Mouse (Mus musculus): Measurements from ENCODE around the gene Tra2a. TPM values are rescaled to one million over a fixed set of nuclear protein-coding genes. Genes with fewer than 3 reads are reported as not detected.
"Not testable (repeated sequence)": the region's sequence is repeated elsewhere in the genome, so short reads cannot be mapped to it uniquely, and the experiment has no call there.

Gene Tra2a
- polyA plus RNA-seq, 1 experiment from 2014 or later, result 30.2 TPM

DNA sequence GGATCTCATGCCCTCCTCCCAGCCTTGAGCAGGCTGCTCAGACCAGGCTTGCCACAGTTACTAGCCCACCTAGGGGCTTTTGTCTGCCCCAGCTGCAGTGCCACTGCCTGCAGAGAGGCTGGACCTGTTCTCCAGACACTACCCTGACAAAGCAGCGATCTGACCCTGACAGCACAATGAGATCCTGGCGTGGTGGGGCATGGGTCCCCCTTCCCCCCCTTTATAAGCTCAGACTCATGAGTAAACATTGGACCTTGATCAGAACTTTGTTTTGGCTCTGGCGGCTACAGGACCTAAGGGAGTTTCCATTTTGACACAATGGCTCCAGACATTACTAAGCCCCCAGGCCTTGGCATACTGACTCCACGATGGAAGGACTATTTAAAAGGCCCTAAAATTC lies 10.1 kb upstream of the Tra2a start:
- WGBS, result 43% methylated on average over 4 of the region's 4 CpGs
- no peak overlapping the region for H3K27ac ChIP-seq (ENCODE audit: low read depth, low read length)
- no peaks in the 10 kb centered on the region for H3K9me3 ChIP-seq (ENCODE audit: control insufficient read depth)
- H3K4me1 ChIP-seq (replicated peaks; ENCODE audit: control insufficient read depth, insufficient read depth, low read length), result no peaks in the 10 kb centered on the region
- H3K4me3 ChIP-seq (ENCODE audit: low read depth, low read length), result no peak overlapping the region
- no peaks in the 10 kb centered on the region for H3K36me3 ChIP-seq (ENCODE audit: control insufficient read depth, insufficient read depth)
- no peak overlapping the region for H3K9ac ChIP-seq (ENCODE audit: low read depth, low read length)
- no peak for ATAC-seq
- no peaks in the 10 kb centered on the region for H3K27me3 ChIP-seq (replicated peaks; ENCODE audit: control insufficient read depth, insufficient read depth, low read length)
- no peak overlapping the region for H3K4me2 ChIP-seq (replicated peaks; ENCODE audit: low read depth)
- TF ChIP-seq CTCF (IDR thresholded peaks at IDR 0.05; ENCODE audit: low read depth), result no peak

DNA sequence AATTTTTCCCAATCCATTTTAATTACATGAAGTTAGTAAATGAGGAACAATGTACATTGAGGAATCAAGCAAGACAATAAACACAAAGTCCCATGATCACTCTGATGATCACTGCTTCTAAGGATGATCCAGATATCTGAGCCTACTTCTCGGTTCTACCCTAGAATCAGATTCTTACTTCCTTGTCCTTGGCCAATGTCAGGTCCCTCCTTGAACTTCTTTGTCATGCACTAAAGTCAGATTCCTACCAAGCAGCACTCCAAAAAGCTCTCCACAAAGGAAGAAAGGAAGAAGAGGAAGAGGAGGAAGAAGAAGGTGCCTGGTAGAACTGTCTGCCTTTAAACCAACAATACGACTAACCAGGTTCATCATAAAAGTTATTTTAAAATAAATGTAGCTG lies 9.0 kb upstream of the Tra2a start:
- TF ChIP-seq CTCF (IDR thresholded peaks at IDR 0.05; ENCODE audit: low read depth), result no peak
- no peak overlapping the region for H3K4me2 ChIP-seq (replicated peaks; ENCODE audit: low read depth)
- no peaks in the 10 kb centered on the region for H3K9me3 ChIP-seq (ENCODE audit: control insufficient read depth)
- ATAC-seq, result no peak
- no peak overlapping the region for H3K27ac ChIP-seq (ENCODE audit: low read depth, low read length)
- no peak overlapping the region for H3K4me3 ChIP-seq (ENCODE audit: low read depth, low read length)
- WGBS, result 86% methylated on average over 2 of the region's 2 CpGs
- no peaks in the 10 kb centered on the region for H3K4me1 ChIP-seq (replicated peaks; ENCODE audit: control insufficient read depth, insufficient read depth, low read length)
- H3K36me3 ChIP-seq (ENCODE audit: control insufficient read depth, insufficient read depth), result no peaks in the 10 kb centered on the region
- no peak overlapping the region for H3K9ac ChIP-seq (ENCODE audit: low read depth, low read length)
- H3K27me3 ChIP-seq (replicated peaks; ENCODE audit: control insufficient read depth, insufficient read depth, low read length), result no peaks in the 10 kb centered on the region

DNA sequence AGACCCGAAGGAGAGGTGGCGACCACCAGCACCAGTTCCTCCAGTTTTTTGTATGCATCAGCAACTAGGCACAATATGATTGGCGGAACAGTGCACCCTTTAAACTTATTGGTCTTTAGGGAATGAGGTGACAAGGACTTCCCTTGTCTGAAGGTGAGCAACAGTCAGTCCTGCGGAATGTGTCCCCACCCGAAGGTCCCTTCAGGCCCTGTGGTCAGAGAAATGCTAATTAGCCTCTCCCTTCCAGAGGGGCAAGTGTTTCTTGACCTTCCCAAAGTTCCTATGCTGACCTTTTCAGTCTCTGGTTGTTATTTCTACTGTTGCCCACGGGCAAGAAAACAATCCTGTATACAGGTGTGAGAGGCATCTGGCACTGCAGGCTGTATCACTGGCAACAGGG lies 8.0 kb upstream of the Tra2a start:
- H3K4me2 ChIP-seq (replicated peaks; ENCODE audit: low read depth), result no peak overlapping the region
- H3K9me3 ChIP-seq (ENCODE audit: control insufficient read depth), result no peaks in the 10 kb centered on the region
- no peak overlapping the region for H3K27ac ChIP-seq (ENCODE audit: low read depth, low read length)
- ATAC-seq, result no peak
- no peaks in the 10 kb centered on the region for H3K36me3 ChIP-seq (ENCODE audit: control insufficient read depth, insufficient read depth)
- H3K27me3 ChIP-seq (replicated peaks; ENCODE audit: control insufficient read depth, insufficient read depth, low read length), result no peaks in the 10 kb centered on the region
- no peak overlapping the region for H3K4me3 ChIP-seq (ENCODE audit: low read depth, low read length)
- H3K4me1 ChIP-seq (replicated peaks; ENCODE audit: control insufficient read depth, insufficient read depth, low read length), result no peaks in the 10 kb centered on the region
- TF ChIP-seq CTCF (IDR thresholded peaks at IDR 0.05; ENCODE audit: low read depth), result no peak
- H3K9ac ChIP-seq (ENCODE audit: low read depth, low read length), result no peak overlapping the region
- WGBS, result 78% methylated on average over 6 of the region's 6 CpGs

DNA sequence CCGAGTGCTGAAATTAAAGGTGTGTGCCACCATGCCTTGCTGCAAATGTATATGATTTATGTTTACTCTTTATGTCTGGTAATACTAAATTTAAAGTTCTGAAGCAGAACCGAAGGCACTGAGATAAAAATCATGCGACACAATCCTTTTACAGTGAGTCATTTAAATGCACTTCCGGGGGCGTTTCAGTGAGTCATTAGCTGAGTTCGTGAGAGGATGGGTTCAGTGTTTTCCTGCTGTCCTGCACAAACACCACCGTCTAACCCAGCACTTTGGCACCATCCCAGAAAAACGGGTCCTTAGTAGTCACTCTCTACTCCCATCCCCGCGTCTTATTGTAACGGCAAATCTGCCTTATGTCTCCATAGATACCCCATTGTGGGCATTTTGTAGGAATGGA lies 6.1 kb upstream of the Tra2a start:
- ATAC-seq, result no peak
- Histone ChIP-seq H3K27me3 (replicated peaks; ENCODE audit: control insufficient read depth, insufficient read depth, low read length) (no peaks in the 10 kb centered on the region), H3K36me3 (ENCODE audit: control insufficient read depth, insufficient read depth) (no peaks in the 10 kb centered on the region), H3K9me3 (ENCODE audit: control insufficient read depth) (no peaks in the 10 kb centered on the region), H3K9ac (ENCODE audit: low read depth, low read length) (no peak overlapping the region), H3K27ac (ENCODE audit: low read depth, low read length) (no peak overlapping the region), H3K4me3 (ENCODE audit: low read depth, low read length) (no peak overlapping the region), H3K4me1 (replicated peaks; ENCODE audit: control insufficient read depth, insufficient read depth, low read length) (no peaks in the 10 kb centered on the region), H3K4me2 (replicated peaks; ENCODE audit: low read depth) (no peak overlapping the region)
- no peak for TF ChIP-seq CTCF (IDR thresholded peaks at IDR 0.05; ENCODE audit: low read depth)
- WGBS, result 63% methylated on average over 11 of the region's 11 CpGs

DNA sequence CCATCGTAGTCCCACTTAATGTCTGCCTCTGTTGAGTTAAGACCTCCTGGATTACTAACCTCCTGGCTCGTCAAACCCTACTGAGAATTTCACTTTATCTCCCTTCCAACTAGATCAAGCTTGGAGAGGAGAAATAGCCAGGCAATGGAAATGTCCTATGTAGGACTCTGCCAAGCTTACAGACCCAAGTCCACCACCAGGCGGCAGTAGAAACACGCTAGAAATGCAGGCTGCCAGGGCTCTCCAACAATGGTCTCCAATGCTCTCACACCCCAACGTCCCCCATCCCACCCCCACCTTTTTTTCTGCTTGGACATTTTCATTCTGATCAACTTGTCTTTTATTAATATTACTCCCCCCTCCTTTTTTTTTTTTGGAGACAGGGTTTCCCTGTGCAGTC lies 5.4 kb upstream of the Tra2a start:
- Histone ChIP-seq H3K9me3 (ENCODE audit: control insufficient read depth) (no peaks in the 10 kb centered on the region), H3K9ac (ENCODE audit: low read depth, low read length) (no peak overlapping the region), H3K36me3 (ENCODE audit: control insufficient read depth, insufficient read depth) (no peaks in the 10 kb centered on the region), H3K4me1 (replicated peaks; ENCODE audit: control insufficient read depth, insufficient read depth, low read length) (no peaks in the 10 kb centered on the region), H3K27ac (ENCODE audit: low read depth, low read length) (no peak overlapping the region), H3K4me2 (replicated peaks; ENCODE audit: low read depth) (no peak overlapping the region), H3K27me3 (replicated peaks; ENCODE audit: control insufficient read depth, insufficient read depth, low read length) (no peaks in the 10 kb centered on the region), H3K4me3 (ENCODE audit: low read depth, low read length) (no peak overlapping the region)
- TF ChIP-seq CTCF (IDR thresholded peaks at IDR 0.05; ENCODE audit: low read depth), result peak; percentile 90
- 0 out of 2 replicates have a peak, but pooled peaks have one; percentile 42 for ATAC-seq
- 20% methylated on average over 5 of the region's 5 CpGs for WGBS

DNA sequence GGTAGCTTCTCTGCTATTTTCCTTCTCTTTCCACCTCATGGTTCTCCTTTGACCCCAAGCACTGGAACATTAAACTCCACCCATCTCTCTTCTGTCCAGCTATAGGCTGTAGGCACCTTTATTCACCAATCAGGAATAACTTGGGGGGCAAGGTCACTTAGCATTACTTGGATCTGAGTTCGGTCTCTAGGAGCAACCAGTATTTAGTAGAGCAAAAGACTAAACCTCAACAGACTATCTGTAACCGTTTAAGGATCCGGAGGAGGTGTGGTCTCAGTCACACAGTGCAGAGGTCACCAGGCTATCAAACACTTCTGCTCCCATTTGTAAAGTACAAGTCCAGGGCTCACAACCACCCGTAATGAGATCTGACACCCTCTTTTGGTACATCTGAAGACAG lies 3.9 kb upstream of the Tra2a start:
- no peak for ATAC-seq
- Histone ChIP-seq H3K4me1 (replicated peaks; ENCODE audit: control insufficient read depth, insufficient read depth, low read length) (no peaks in the 10 kb centered on the region), H3K4me3 (ENCODE audit: low read depth, low read length) (no peak overlapping the region), H3K9ac (ENCODE audit: low read depth, low read length) (no peak overlapping the region), H3K36me3 (ENCODE audit: control insufficient read depth, insufficient read depth) (no peaks in the 10 kb centered on the region), H3K27ac (ENCODE audit: low read depth, low read length) (no peak overlapping the region), H3K9me3 (ENCODE audit: control insufficient read depth) (no peaks in the 10 kb centered on the region), H3K4me2 (replicated peaks; ENCODE audit: low read depth) (no peak overlapping the region), H3K27me3 (replicated peaks; ENCODE audit: control insufficient read depth, insufficient read depth, low read length) (no peaks in the 10 kb centered on the region)
- TF ChIP-seq CTCF (IDR thresholded peaks at IDR 0.05; ENCODE audit: low read depth), result no peak
- 41% methylated on average over 4 of the region's 4 CpGs for WGBS

DNA sequence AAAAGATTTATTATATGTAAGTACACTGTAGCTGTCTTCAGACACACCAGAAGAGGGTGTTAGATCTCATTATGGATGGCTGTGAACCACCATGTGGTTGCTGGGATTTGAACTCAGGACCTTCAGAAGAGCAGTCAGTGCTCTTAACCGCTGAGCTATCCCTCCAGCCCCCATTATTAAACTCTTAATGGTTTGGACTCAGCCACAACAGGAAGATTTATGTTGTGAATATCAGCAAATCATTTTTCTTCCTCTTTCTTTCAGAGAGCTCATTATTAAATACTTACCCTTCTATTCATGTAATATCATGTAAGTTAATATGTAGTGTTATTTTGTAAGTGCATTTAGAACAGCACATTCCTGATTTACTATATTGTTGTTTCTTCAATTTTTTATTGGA lies 1.4 kb upstream of the Tra2a start:
- not testable (repeated sequence) for H3K4me1 ChIP-seq (replicated peaks; ENCODE audit: control insufficient read depth, insufficient read depth, low read length); H3K9me3 ChIP-seq (ENCODE audit: control insufficient read depth); ATAC-seq; H3K9ac ChIP-seq (ENCODE audit: low read depth, low read length); H3K4me3 ChIP-seq (ENCODE audit: low read depth, low read length); H3K27ac ChIP-seq (ENCODE audit: low read depth, low read length); H3K27me3 ChIP-seq (replicated peaks; ENCODE audit: control insufficient read depth, insufficient read depth, low read length); H3K4me2 ChIP-seq (replicated peaks; ENCODE audit: low read depth); H3K36me3 ChIP-seq (ENCODE audit: control insufficient read depth, insufficient read depth)
- 86% methylated on average over 1 of the region's 1 CpGs for WGBS

DNA sequence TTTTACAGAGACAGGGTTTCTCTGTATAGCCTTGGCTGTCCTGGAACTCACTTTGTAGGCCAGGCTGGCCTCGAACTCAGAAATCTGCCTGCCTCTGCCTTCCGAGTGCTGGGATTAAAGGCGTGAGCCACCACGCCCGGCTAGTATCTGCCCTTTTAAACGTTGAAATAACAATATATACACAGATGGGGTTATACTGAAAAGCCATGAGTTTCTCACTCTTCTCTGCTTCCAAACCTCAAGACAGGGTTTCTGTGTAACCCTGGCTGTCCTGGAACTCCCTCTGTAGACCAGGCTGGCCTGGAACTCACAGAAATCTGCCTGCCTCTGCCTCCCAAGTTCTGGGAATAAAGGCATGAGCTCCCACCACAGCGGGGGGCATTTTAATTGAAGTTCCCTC lies 613 bp upstream of the Tra2a start:
- not testable (repeated sequence) for ATAC-seq; H3K27me3 ChIP-seq (replicated peaks; ENCODE audit: control insufficient read depth, insufficient read depth, low read length); H3K36me3 ChIP-seq (ENCODE audit: control insufficient read depth, insufficient read depth); H3K27ac ChIP-seq (ENCODE audit: low read depth, low read length); H3K9me3 ChIP-seq (ENCODE audit: control insufficient read depth); H3K4me3 ChIP-seq (ENCODE audit: low read depth, low read length); H3K4me1 ChIP-seq (replicated peaks; ENCODE audit: control insufficient read depth, insufficient read depth, low read length); H3K9ac ChIP-seq (ENCODE audit: low read depth, low read length)
- peak overlapping the region; percentile 68 for H3K4me2 ChIP-seq (replicated peaks; ENCODE audit: low read depth)
- 78% methylated on average over 7 of the region's 7 CpGs for WGBS
